Comparison of ENCODE assay signal across 17 mouse cellular contexts in the genomic region with DNA sequence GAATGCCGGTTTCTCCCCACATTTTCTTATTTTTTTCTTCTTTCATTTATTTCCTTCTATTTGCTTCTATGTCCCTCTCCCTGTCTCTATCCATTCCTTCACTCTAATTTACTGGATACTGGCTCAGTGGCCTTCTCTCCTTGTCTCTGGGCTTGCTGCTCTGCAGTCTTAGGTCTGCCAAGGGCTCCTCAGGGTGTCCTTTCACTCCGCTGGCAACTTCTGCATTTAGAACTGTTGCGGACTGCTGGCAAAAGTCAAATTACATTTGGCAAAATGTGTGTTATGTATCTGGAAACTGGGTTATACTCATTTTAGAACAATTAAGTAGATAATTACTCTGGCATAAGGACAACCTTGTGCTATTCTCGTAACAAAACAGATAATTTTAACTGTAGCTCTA.
DNase-seq lines count a peak whose midpoint lies in the region; ATAC-seq and TF ChIP-seq lines count a peak whose summit lies in the region.
"Had no signal": no experiment of that assay in that cellular context is flagged by ENCODE, and none has a peak within 500 bp of the region (broad histone marks: within the 10 kb centered on the region; RNA-seq: fewer than 3 reads in every experiment).

No protein-coding gene starts in this region.

- no peak for ATAC-seq in midbrain, postnatal 0 days (ENCODE audit: low FRiP score)
- ATAC-seq in midbrain, embryonic 13.5 days, result no peak
- peak; percentile 45; the same call in 1 of the 2 replicates for ATAC-seq in neural tube, embryonic 15.5 days (ENCODE audit: low FRiP score)
- ATAC-seq in liver, embryonic 12.5 days, result no peak
- no peak for ATAC-seq in forebrain, embryonic 14.5 days
- ATAC-seq: intestine, embryonic 16.5 days had no signal

- no peaks in the 10 kb centered on the region for H3K9me3 ChIP-seq in midbrain, postnatal 0 days (ENCODE audit: low read length)
- H3K9me3 ChIP-seq in midbrain, embryonic 13.5 days, result no peaks in the 10 kb centered on the region
- H3K9me3 ChIP-seq in neural tube, embryonic 15.5 days (replicated peaks), result no peaks in the 10 kb centered on the region
- H3K9me3 ChIP-seq in liver, embryonic 12.5 days (replicated peaks), result no peaks in the 10 kb centered on the region
- no peaks in the 10 kb centered on the region for H3K9me3 ChIP-seq in forebrain, embryonic 14.5 days (replicated peaks; ENCODE audit: control insufficient read depth, low read length)
- H3K9me3 ChIP-seq: embryonic facial prominence, embryonic 10.5 days; heart, embryonic 15.5 days had no signal

- no peaks in the 10 kb centered on the region for H3K4me1 ChIP-seq in midbrain, postnatal 0 days (ENCODE audit: insufficient read depth, low read length)
- no peaks in the 10 kb centered on the region for H3K4me1 ChIP-seq in midbrain, embryonic 13.5 days (replicated peaks)
- no peaks in the 10 kb centered on the region for H3K4me1 ChIP-seq in neural tube, embryonic 15.5 days
- no peaks in the 10 kb centered on the region for H3K4me1 ChIP-seq in liver, embryonic 12.5 days
- H3K4me1 ChIP-seq in forebrain, embryonic 14.5 days (ENCODE audit: control insufficient read depth, insufficient read depth, low read length), result no peaks in the 10 kb centered on the region
- H3K4me1 ChIP-seq: embryonic facial prominence, embryonic 10.5 days; heart, embryonic 15.5 days had no signal

- H3K27me3 ChIP-seq in midbrain, postnatal 0 days (ENCODE audit: insufficient read depth, low read length), result no peaks in the 10 kb centered on the region
- no peaks in the 10 kb centered on the region for H3K27me3 ChIP-seq in midbrain, embryonic 13.5 days
- no peaks in the 10 kb centered on the region for H3K27me3 ChIP-seq in neural tube, embryonic 15.5 days (replicated peaks)
- no peaks in the 10 kb centered on the region for H3K27me3 ChIP-seq in liver, embryonic 12.5 days (replicated peaks)
- no peaks in the 10 kb centered on the region for H3K27me3 ChIP-seq in forebrain, embryonic 14.5 days (replicated peaks; ENCODE audit: control insufficient read depth, insufficient read depth, low read length)
- H3K27me3 ChIP-seq: heart, embryonic 15.5 days had no signal

- H3K27ac ChIP-seq in midbrain, postnatal 0 days (ENCODE audit: low read depth, low read length), result no peak overlapping the region; the same call in 1 of the 2 replicates
- no peak overlapping the region for H3K27ac ChIP-seq in midbrain, embryonic 13.5 days
- H3K27ac ChIP-seq in neural tube, embryonic 15.5 days (replicated peaks), result no peak overlapping the region
- no peak overlapping the region for H3K27ac ChIP-seq in liver, embryonic 12.5 days
- H3K27ac ChIP-seq in forebrain, embryonic 14.5 days (ENCODE audit: low read depth, low read length), result no peak overlapping the region
- H3K27ac ChIP-seq: embryonic facial prominence, embryonic 10.5 days; heart, embryonic 15.5 days; kidney, postnatal 0 days had no signal

- H3K4me2 ChIP-seq in midbrain, postnatal 0 days (ENCODE audit: low read depth, low read length, poor library complexity, severe bottlenecking), result no peak overlapping the region
- no peak overlapping the region for H3K4me2 ChIP-seq in midbrain, embryonic 13.5 days (replicated peaks)
- H3K4me2 ChIP-seq in neural tube, embryonic 15.5 days, result no peak overlapping the region
- no peak overlapping the region for H3K4me2 ChIP-seq in liver, embryonic 12.5 days
- no peak overlapping the region for H3K4me2 ChIP-seq in forebrain, embryonic 14.5 days (ENCODE audit: low read length)
- H3K4me2 ChIP-seq: heart, embryonic 15.5 days; lung, embryonic 14.5 days had no signal

- 85% methylated on average over 4 of the region's 4 CpGs for WGBS in midbrain, postnatal 0 days
- 92% methylated on average over 4 of the region's 4 CpGs for WGBS in midbrain, embryonic 13.5 days
- WGBS in neural tube, embryonic 15.5 days, result 60% methylated on average over 4 of the region's 4 CpGs
- 66% methylated on average over 4 of the region's 4 CpGs for WGBS in liver, embryonic 12.5 days (ENCODE audit: insufficient replicate concordance)
- 83% methylated on average over 4 of the region's 4 CpGs for WGBS in forebrain, embryonic 14.5 days

- H3K36me3 ChIP-seq in midbrain, postnatal 0 days (ENCODE audit: insufficient read depth, low read length), result no peaks in the 10 kb centered on the region
- no peaks in the 10 kb centered on the region for H3K36me3 ChIP-seq in midbrain, embryonic 13.5 days
- no peaks in the 10 kb centered on the region for H3K36me3 ChIP-seq in neural tube, embryonic 15.5 days
- H3K36me3 ChIP-seq in liver, embryonic 12.5 days, result no peaks in the 10 kb centered on the region
- H3K36me3 ChIP-seq in forebrain, embryonic 14.5 days (ENCODE audit: control insufficient read depth, insufficient read depth, low read length), result no peaks in the 10 kb centered on the region
- H3K36me3 ChIP-seq: embryonic facial prominence, embryonic 10.5 days; heart, embryonic 15.5 days had no signal

- DNase-seq in heart, adult 18-20 months, result peak; percentile 1 to 48
- no peak for DNase-seq in heart, postnatal 25 days (ENCODE audit: low spot score)
- peak; percentile 61 for DNase-seq in midbrain, postnatal 0 days (ENCODE audit: low spot score)
- peak; percentile 29 to 43 for DNase-seq in cerebellum, adult 18-20 months
- no peak for DNase-seq in forebrain, embryonic 14.5 days (ENCODE audit: low spot score)
- DNase-seq: adrenal gland, adult 8-10 months; liver; lung, embryonic 14.5 days; midbrain, embryonic 14.5 days had no signal

- no peak overlapping the region for H3K4me3 ChIP-seq in midbrain, postnatal 0 days (ENCODE audit: low read depth, low read length)
- no peak overlapping the region for H3K4me3 ChIP-seq in midbrain, embryonic 13.5 days (replicated peaks)
- no peak overlapping the region for H3K4me3 ChIP-seq in neural tube, embryonic 15.5 days (replicated peaks)
- no peak overlapping the region for H3K4me3 ChIP-seq in liver, embryonic 12.5 days
- no peak overlapping the region for H3K4me3 ChIP-seq in forebrain, embryonic 14.5 days (ENCODE audit: low read depth, low read length)
- H3K4me3 ChIP-seq: embryonic facial prominence, embryonic 10.5 days; erythroblast, embryonic 14.5 days; heart, embryonic 15.5 days had no signal

- H3K9ac ChIP-seq in midbrain, postnatal 0 days (replicated peaks; ENCODE audit: low read length, poor library complexity, severe bottlenecking), result no peak overlapping the region
- no peak overlapping the region for H3K9ac ChIP-seq in midbrain, embryonic 13.5 days (replicated peaks)
- no peak overlapping the region for H3K9ac ChIP-seq in neural tube, embryonic 15.5 days (replicated peaks)
- no peak overlapping the region for H3K9ac ChIP-seq in liver, embryonic 12.5 days
- no peak overlapping the region for H3K9ac ChIP-seq in forebrain, embryonic 14.5 days (ENCODE audit: low read length)
- H3K9ac ChIP-seq: heart, embryonic 15.5 days; lung, embryonic 14.5 days had no signal

- TF ChIP-seq CTCF in midbrain, postnatal 0 days (IDR thresholded peaks at IDR 0.05), result no peak

- intact Hi-C loops in heart, postnatal 25 days (cut with DNase I), result no loop called here

Comparison
In these comparisons a context has a peak if more than half of its experiments do, and no peak if none do; other contexts are left out.
1. DNase-seq: peak in heart, adult 18-20 months (2 of 2), midbrain, postnatal 0 days (single experiment) and cerebellum, adult 18-20 months (2 of 2); none in heart, postnatal 25 days (single experiment) and forebrain, embryonic 14.5 days (single experiment).